Mouse (Mus musculus) neural tube, embryonic 14.5 days (tissue): Measurements from ENCODE around the gene Ccn5. TPM values are rescaled to one million over a fixed set of nuclear protein-coding genes. Genes with fewer than 3 reads are reported as not detected.
A peak's percentile ranks its signal among the peaks of the same experiment; 100 is the strongest.

Experiments used
- ATAC-seq: fragments of 200-750 bp; cut with Nextera tagmentation; 2 replicates; pipeline ENCODE4 v1.8.0; 2017; ENCODE audit warnings: low read depth, mild to moderate bottlenecking, moderate TSS enrichment, moderate library complexity
- H3K27ac ChIP-seq: fragments of 300-500 bp; sonication (generic); 2 replicates; pipeline ENCODE4 v1.5.1; 2014; ENCODE audit warnings: low read depth, mild to moderate bottlenecking, control low read depth, low read length, moderate library complexity, mixed read lengths
- H3K27me3 ChIP-seq: fragments of 300-500 bp; sonication (generic); 2 replicates; pipeline ENCODE4 v1.6.1; 2014; ENCODE audit warnings: low read length; ENCODE audit not compliant: control insufficient read depth, insufficient read depth
- H3K36me3 ChIP-seq: fragments of 300-500 bp; sonication (generic); 2 replicates; pipeline ENCODE4 v1.6.1; 2014; ENCODE audit warnings: low read length, mixed read lengths; ENCODE audit not compliant: control insufficient read depth, insufficient read depth
- H3K4me1 ChIP-seq: fragments of 300-500 bp; sonication (generic); 2 replicates; pipeline ENCODE4 v1.6.1; 2014; ENCODE audit warnings: low read length; ENCODE audit not compliant: control insufficient read depth, insufficient read depth
- H3K4me2 ChIP-seq: fragments of 300-500 bp; sonication (generic); 2 replicates; pipeline ENCODE4 v1.6.1; 2014; ENCODE audit warnings: mild to moderate bottlenecking, low read depth, low read length, control low read depth
- H3K4me3 ChIP-seq: fragments of 300-500 bp; sonication (generic); 2 replicates; pipeline ENCODE4 v1.5.1; 2014; ENCODE audit warnings: low read depth, low read length, control low read depth, mixed read lengths
- H3K9ac ChIP-seq: fragments of 300-500 bp; sonication (generic); replicated peaks from 2 replicates; pipeline ENCODE4 v1.6.1; 2014; ENCODE audit warnings: low read depth, mild to moderate bottlenecking, control low read depth, low read length, mixed read lengths
- H3K9me3 ChIP-seq: fragments of 300-500 bp; sonication (generic); 2 replicates; pipeline ENCODE4 v1.6.1; 2016; ENCODE audit warnings: low read length; ENCODE audit not compliant: control insufficient read depth
- WGBS: fragments of 180-500 bp; shearing (Covaris S2); extraction: QIAGEN DNeasy Blood & Tissue Kit; methylation state at CpG from one replicate; pipeline ENCODE4 v1.1.7; 2014; 5-methylcytosine and 5-hydroxymethylcytosine counted together
- polyA plus RNA-seq: library from polyadenylated mRNA; unstranded; fragments of >200 nt; fragmentation: Nextera tagmentation; extraction: Ambion mirVana; gene quantifications from 2 replicates; pipeline ENCODE4 v1.2.1, GENCODE M21; 2014

Gene Ccn5
- polyA plus RNA-seq, 1 experiment from 2014 or later: 0.19 TPM

GRCm38 (mm10) chr2:163825861-163826260, 5.2 kb downstream of the Ccn5 start:
- WGBS: 92% methylated on average over 1 of the region's 1 CpGs
- no peaks in the 10 kb centered on the region for H3K9me3 ChIP-seq
- no peaks in the 10 kb centered on the region for H3K27me3 ChIP-seq
- no peak overlapping the region for H3K4me3 ChIP-seq
- no peak overlapping the region for H3K4me2 ChIP-seq
- no peak for ATAC-seq
- H3K4me1 ChIP-seq: no peaks in the 10 kb centered on the region
- H3K36me3 ChIP-seq: no peaks in the 10 kb centered on the region
- H3K9ac ChIP-seq: no peak overlapping the region
- H3K27ac ChIP-seq: no peak overlapping the region

DNA sequence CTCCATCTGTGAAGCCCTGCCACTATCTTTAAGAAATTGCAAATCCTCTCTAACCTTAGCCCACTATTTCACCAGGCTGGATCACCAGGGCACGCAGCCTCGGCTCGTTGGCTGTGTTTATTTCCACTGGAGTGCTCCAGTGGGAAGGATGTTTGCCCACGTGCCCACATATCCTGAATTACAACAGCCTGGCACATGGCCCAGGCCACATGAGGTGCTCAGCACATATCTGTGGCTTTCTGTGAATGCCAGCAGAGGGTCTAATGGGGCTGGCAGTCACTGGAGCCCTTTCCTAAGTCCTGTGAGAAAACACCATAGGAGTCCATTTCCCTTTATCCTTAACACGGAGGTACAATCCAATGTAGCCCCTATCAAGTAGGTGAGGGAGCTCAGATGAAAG, 5.8 kb downstream of the Ccn5 start:
- H3K27me3 ChIP-seq: no peaks in the 10 kb centered on the region
- no peak overlapping the region for H3K4me3 ChIP-seq
- no peak for ATAC-seq
- no peaks in the 10 kb centered on the region for H3K9me3 ChIP-seq
- H3K27ac ChIP-seq: no peak overlapping the region
- no peak overlapping the region for H3K4me2 ChIP-seq
- H3K4me1 ChIP-seq: no peaks in the 10 kb centered on the region
- 55% methylated on average over 5 of the region's 5 CpGs for WGBS
- H3K36me3 ChIP-seq: no peaks in the 10 kb centered on the region
- H3K9ac ChIP-seq: no peak overlapping the region

DNA sequence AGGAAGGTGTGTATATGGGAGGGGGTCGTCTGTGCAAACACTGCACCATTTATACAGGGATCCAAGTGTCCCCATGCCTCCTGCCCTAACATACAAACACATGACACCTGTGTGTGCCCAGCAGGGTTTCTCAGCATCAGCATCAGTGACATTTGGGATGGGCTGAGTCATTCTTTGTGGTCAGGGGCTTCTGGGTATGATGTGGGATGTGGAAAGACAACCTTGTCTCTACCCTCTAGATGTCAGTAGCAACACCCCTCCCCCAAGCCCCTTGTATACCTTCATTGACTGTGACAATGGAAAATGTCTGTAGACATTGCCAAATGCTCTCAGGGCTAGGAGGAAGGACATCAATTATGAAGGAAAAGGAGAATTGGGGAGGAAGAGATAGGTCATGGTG, 10.5 kb downstream of the Ccn5 start:
- Histone ChIP-seq H3K4me1 (no peaks in the 10 kb centered on the region), H3K4me2 (no peak overlapping the region), H3K36me3 (no peaks in the 10 kb centered on the region), H3K27ac (no peak overlapping the region), H3K9ac (no peak overlapping the region), H3K4me3 (no peak overlapping the region), H3K9me3 (no peaks in the 10 kb centered on the region), H3K27me3 (no peaks in the 10 kb centered on the region)
- no peak for ATAC-seq
- 62% methylated on average over 1 of the region's 1 CpGs for whole genome bisulfite sequencing

GRCm38 (mm10) chr2:163838043-163838442, 17.4 kb downstream of the Ccn5 start:
- no peaks in the 10 kb centered on the region for H3K4me1 ChIP-seq
- H3K4me2 ChIP-seq: no peak overlapping the region
- H3K27ac ChIP-seq: no peak overlapping the region
- no peak overlapping the region for H3K9ac ChIP-seq
- H3K27me3 ChIP-seq: no peaks in the 10 kb centered on the region
- no peaks in the 10 kb centered on the region for H3K9me3 ChIP-seq
- H3K4me3 ChIP-seq: no peak overlapping the region
- no peak for ATAC-seq
- H3K36me3 ChIP-seq: no peaks in the 10 kb centered on the region
- 32% methylated on average over 9 of the region's 9 CpGs for WGBS

- WGBS: 49% methylated on average over 6 of the region's 6 CpGs
- ATAC-seq: no peak
These were observed 18.9 kb downstream of the Ccn5 start for GRCm38 (mm10) chr2:163839519-163839918.

GRCm38 (mm10) chr2:163842043-163842442, 21.4 kb downstream of the Ccn5 start:
- H3K9me3 ChIP-seq: no peaks in the 10 kb centered on the region
- H3K4me1 ChIP-seq: no peaks in the 10 kb centered on the region
- WGBS: 58% methylated on average over 4 of the region's 4 CpGs
- H3K4me3 ChIP-seq: no peak overlapping the region
- no peak overlapping the region for H3K9ac ChIP-seq
- H3K27ac ChIP-seq: no peak overlapping the region
- no peaks in the 10 kb centered on the region for H3K36me3 ChIP-seq
- H3K27me3 ChIP-seq: no peaks in the 10 kb centered on the region
- no peak overlapping the region for H3K4me2 ChIP-seq
- ATAC-seq: no peak

More at GRCm38 (mm10) chr2:163839519-163839918, 18.9 kb downstream of the Ccn5 start:
- Histone ChIP-seq H3K4me3 (no peak overlapping the region), H3K27me3 (no peaks in the 10 kb centered on the region), H3K4me2 (no peak overlapping the region), H3K36me3 (no peaks in the 10 kb centered on the region), H3K9me3 (no peaks in the 10 kb centered on the region), H3K4me1 (no peaks in the 10 kb centered on the region), H3K9ac (no peak overlapping the region), H3K27ac (no peak overlapping the region)

- H3K9ac ChIP-seq: no peak within 1 kb of the TSS
- WGBS: under 1% methylated on average over 37 of the region's 38 CpGs
- peak within 1 kb of the TSS; percentile 14; the same call in 1 of the 2 replicates for H3K4me2 ChIP-seq
- H3K27ac ChIP-seq: no peak within 1 kb of the TSS
- peaks cover 50% of the 10 kb centered on the region for H3K27me3 ChIP-seq
- no peaks in the 10 kb centered on the region for H3K36me3 ChIP-seq
- H3K4me1 ChIP-seq: no peaks in the 10 kb centered on the region
- peak within 1 kb of the TSS; percentile 20 for H3K4me3 ChIP-seq
- no peaks in the 10 kb centered on the region for H3K9me3 ChIP-seq
- ATAC-seq: peak; percentile 14; the same call in 1 of the 2 replicates
These were observed 32.8 kb downstream of the Ccn5 start, which contains the start of gene Kcnk15 for GRCm38 (mm10) chr2:163853461-163853901. Kcnk15 (plus strand) TSS chr2:163853651.

- no peaks in the 10 kb centered on the region for H3K4me1 ChIP-seq
- H3K9me3 ChIP-seq: no peaks in the 10 kb centered on the region
- no peak overlapping the region for H3K9ac ChIP-seq
- H3K4me2 ChIP-seq: no peak overlapping the region
- 76% methylated on average over 6 of the region's 6 CpGs for WGBS
- H3K4me3 ChIP-seq: no peak overlapping the region
- no peak for ATAC-seq
- H3K27ac ChIP-seq: no peak overlapping the region
- peaks cover 40% of the 10 kb centered on the region for H3K27me3 ChIP-seq
- no peaks in the 10 kb centered on the region for H3K36me3 ChIP-seq
These were observed 36.6 kb downstream of the Ccn5 start for GRCm38 (mm10) chr2:163857233-163857632.

GRCm38 (mm10) chr2:163858254-163858947, 37.7 kb downstream of the Ccn5 start:
- peak; percentile 77 for ATAC-seq
- no peaks in the 10 kb centered on the region for H3K4me1 ChIP-seq
- no peaks in the 10 kb centered on the region for H3K36me3 ChIP-seq
- no peak overlapping the region for H3K27ac ChIP-seq
- H3K9ac ChIP-seq: no peak overlapping the region
- no peaks in the 10 kb centered on the region for H3K9me3 ChIP-seq
- H3K4me2 ChIP-seq: peak overlapping the region; percentile 33
- peaks cover 33% of the 10 kb centered on the region for H3K27me3 ChIP-seq
- no peak overlapping the region; the same call in 1 of the 2 replicates for H3K4me3 ChIP-seq
- 14% methylated on average over 50 of the region's 50 CpGs for WGBS
